ENCODE assay signal across 34 mouse cellular contexts in genomic region chr4:106807287-106807686, GRCm38 (mm10).
"Had no signal": no experiment of that assay in that cellular context is flagged by ENCODE, and none has a peak within 500 bp of the region (broad histone marks: within the 10 kb centered on the region; RNA-seq: fewer than 3 reads in every experiment).

No protein-coding gene starts in this region.

- H3K27me3 ChIP-seq: heart, embryonic 12.5 days; heart, embryonic 15.5 days; intestine, embryonic 15.5 days had no signal

- H3K4me3 ChIP-seq: heart, embryonic 10.5 days; heart, embryonic 12.5 days; heart, embryonic 13.5 days; heart, embryonic 15.5 days; hindbrain, embryonic 10.5 days; hindbrain, embryonic 12.5 days; hindbrain, embryonic 13.5 days; hindbrain, embryonic 15.5 days; intestine, embryonic 15.5 days; kidney, embryonic 15.5 days; layer of hippocampus, adult 2 months had no signal

- H3K4me2 ChIP-seq: heart, embryonic 11.5 days; heart, embryonic 12.5 days; heart, embryonic 13.5 days; heart, embryonic 15.5 days; hindbrain, embryonic 12.5 days; hindbrain, embryonic 13.5 days; hindbrain, embryonic 14.5 days; hindbrain, embryonic 15.5 days; intestine, embryonic 15.5 days; kidney, embryonic 15.5 days had no signal

- H3K27ac ChIP-seq: heart, embryonic 10.5 days; heart, embryonic 13.5 days; heart, embryonic 15.5 days; hindbrain, embryonic 10.5 days; hindbrain, embryonic 12.5 days; hindbrain, embryonic 13.5 days; hindbrain, embryonic 14.5 days; hindbrain, embryonic 15.5 days; hindbrain, postnatal 0 days; intestine, embryonic 15.5 days; kidney, embryonic 15.5 days; kidney, postnatal 0 days; layer of hippocampus, adult 2 months had no signal

- H3K9ac ChIP-seq: heart, embryonic 12.5 days; heart, embryonic 13.5 days; heart, embryonic 15.5 days; hindbrain, embryonic 12.5 days; hindbrain, embryonic 13.5 days; hindbrain, embryonic 14.5 days; hindbrain, embryonic 15.5 days; intestine, embryonic 15.5 days; kidney, embryonic 15.5 days had no signal

- H3K36me3 ChIP-seq: heart, embryonic 10.5 days; heart, embryonic 12.5 days; heart, embryonic 13.5 days; heart, embryonic 15.5 days; hindbrain, embryonic 10.5 days; hindbrain, embryonic 12.5 days; hindbrain, embryonic 13.5 days; hindbrain, embryonic 15.5 days; intestine, embryonic 15.5 days; kidney, embryonic 15.5 days had no signal

- DNase-seq: heart, postnatal 10 days; heart, postnatal 14 days; heart, postnatal 36 days; heart, postnatal 4 days; kidney, adult 11 months; kidney, adult 18-20 months; kidney, adult 2 months; kidney, adult 8-10 months; kidney, adult 9 months; kidney, postnatal 10 days; kidney, postnatal 25 days; kidney, postnatal 36 days; kidney, postnatal 4 days; layer of hippocampus, adult 9-11 months; layer of hippocampus, postnatal 36 days had no signal

- H3K9me3 ChIP-seq: heart, embryonic 10.5 days; heart, embryonic 15.5 days; hindbrain, embryonic 12.5 days; hindbrain, embryonic 13.5 days; hindbrain, embryonic 15.5 days; intestine, embryonic 15.5 days had no signal

- ATAC-seq: hindbrain, embryonic 16.5 days; hindbrain, postnatal 0 days; inflammation-experienced regulatory T-cells, adult 6 months; intestine, embryonic 15.5 days; intestine, embryonic 16.5 days; intestine, postnatal 0 days had no signal
